Mouse (Mus musculus): ENCODE measurements around the gene Acat1. TPM values are rescaled to one million over a fixed set of nuclear protein-coding genes. Genes with fewer than 3 reads are reported as not detected.

The Acat1 gene
- 6.9 and 7.8 TPM in 2 replicates for polyA plus RNA-seq (2012; rRNA removed)

- DNase-seq (ENCODE audit: low read depth in 1 of 2, low spot score in 2 of 2): peak; percentile 78 to 88
- 1% methylated on average over 52 of the region's 52 CpGs for WGBS
- Histone ChIP-seq H3K36me3 (ENCODE audit: control insufficient read depth, insufficient read depth, low read length) (peaks cover 2% of the 10 kb centered on the region; the same call in 1 of the 2 replicates), H3K27me3 (ENCODE audit: control insufficient read depth, insufficient read depth, low read length) (no peaks in the 10 kb centered on the region), H3K4me3 (ENCODE audit: extremely low read depth, insufficient read depth, insufficient read length) (peak within 1 kb of the TSS; percentile 74), H3K4me1 (ENCODE audit: control insufficient read depth, insufficient read depth, insufficient read length) (no peaks in the 10 kb centered on the region), H3K27ac (ENCODE audit: insufficient read depth, low read length) (peak within 1 kb of the TSS; percentile 66)
- no peak for TF ChIP-seq CTCF (IDR thresholded peaks at IDR 0.05; ENCODE audit: extremely low read depth, insufficient read depth, insufficient read length, insufficient replicate concordance)
- peak; percentile 78 for TF ChIP-seq POLR2A (IDR thresholded peaks at IDR 0.05; ENCODE audit: low read depth, low read length)
These were observed at the start of gene Acat1 for GRCm38 (mm10) chr9:53609968-53610781. Acat1 (minus strand) TSS chr9:53610382.

GRCm38 (mm10) chr9:53634796-53635195 lies 24.6 kb upstream of the Acat1 start:
- H3K4me1 ChIP-seq (ENCODE audit: control insufficient read depth, insufficient read depth, insufficient read length): no peaks in the 10 kb centered on the region
- no peak overlapping the region for H3K4me3 ChIP-seq (ENCODE audit: extremely low read depth, insufficient read depth, insufficient read length)
- WGBS: 88% methylated on average over 6 of the region's 6 CpGs
- no peak overlapping the region for H3K27ac ChIP-seq (ENCODE audit: insufficient read depth, low read length)
- no peaks in the 10 kb centered on the region for H3K27me3 ChIP-seq (ENCODE audit: control insufficient read depth, insufficient read depth, low read length)
- peaks cover 18% of the 10 kb centered on the region for H3K36me3 ChIP-seq (ENCODE audit: control insufficient read depth, insufficient read depth, low read length)
- DNase-seq (ENCODE audit: low read depth in 1 of 2, low spot score in 2 of 2): no peak
- no peak for TF ChIP-seq CTCF (IDR thresholded peaks at IDR 0.05; ENCODE audit: extremely low read depth, insufficient read depth, insufficient read length, insufficient replicate concordance)
- TF ChIP-seq POLR2A (IDR thresholded peaks at IDR 0.05; ENCODE audit: low read depth, low read length): no peak

GRCm38 (mm10) chr9:53615246-53615645 lies 5.1 kb upstream of the Acat1 start:
- 92% methylated on average over 8 of the region's 8 CpGs for WGBS

GRCm38 (mm10) chr9:53614286-53614685 lies 4.1 kb upstream of the Acat1 start:
- 92% methylated on average over 4 of the region's 4 CpGs for WGBS
- Histone ChIP-seq H3K36me3 (ENCODE audit: control insufficient read depth, insufficient read depth, low read length) (peaks cover 10% of the 10 kb centered on the region), H3K4me3 (ENCODE audit: extremely low read depth, insufficient read depth, insufficient read length) (no peak overlapping the region), H3K4me1 (ENCODE audit: control insufficient read depth, insufficient read depth, insufficient read length) (no peaks in the 10 kb centered on the region; the same call in 1 of the 2 replicates), H3K27me3 (ENCODE audit: control insufficient read depth, insufficient read depth, low read length) (no peaks in the 10 kb centered on the region), H3K27ac (ENCODE audit: insufficient read depth, low read length) (no peak overlapping the region)
- TF ChIP-seq POLR2A (IDR thresholded peaks at IDR 0.05; ENCODE audit: low read depth, low read length): no peak
- TF ChIP-seq CTCF (IDR thresholded peaks at IDR 0.05; ENCODE audit: extremely low read depth, insufficient read depth, insufficient read length, insufficient replicate concordance): no peak
- no peak for DNase-seq (ENCODE audit: low read depth in 1 of 2, low spot score in 2 of 2)

More at GRCm38 (mm10) chr9:53615246-53615645, 5.1 kb upstream of the Acat1 start:
- DNase-seq (ENCODE audit: low read depth in 1 of 2, low spot score in 2 of 2): no peak
- TF ChIP-seq POLR2A (IDR thresholded peaks at IDR 0.05; ENCODE audit: low read depth, low read length): no peak
- no peak for TF ChIP-seq CTCF (IDR thresholded peaks at IDR 0.05; ENCODE audit: extremely low read depth, insufficient read depth, insufficient read length, insufficient replicate concordance)
- Histone ChIP-seq H3K27ac (ENCODE audit: insufficient read depth, low read length) (no peak overlapping the region), H3K4me3 (ENCODE audit: extremely low read depth, insufficient read depth, insufficient read length) (no peak overlapping the region), H3K36me3 (ENCODE audit: control insufficient read depth, insufficient read depth, low read length) (peaks cover 15% of the 10 kb centered on the region), H3K4me1 (ENCODE audit: control insufficient read depth, insufficient read depth, insufficient read length) (no peaks in the 10 kb centered on the region; the same call in 1 of the 2 replicates), H3K27me3 (ENCODE audit: control insufficient read depth, insufficient read depth, low read length) (no peaks in the 10 kb centered on the region)

- no peak for TF ChIP-seq CTCF (IDR thresholded peaks at IDR 0.05; ENCODE audit: extremely low read depth, insufficient read depth, insufficient read length, insufficient replicate concordance)
- no peak for TF ChIP-seq POLR2A (IDR thresholded peaks at IDR 0.05; ENCODE audit: low read depth, low read length)
- no peaks in the 10 kb centered on the region for H3K27me3 ChIP-seq (ENCODE audit: control insufficient read depth, insufficient read depth, low read length)
- DNase-seq (ENCODE audit: low read depth in 1 of 2, low spot score in 2 of 2): no peak
- 57% methylated on average over 12 of the region's 12 CpGs for WGBS
- peak overlapping the region; percentile 74 for H3K4me3 ChIP-seq (ENCODE audit: extremely low read depth, insufficient read depth, insufficient read length)
- no peak overlapping the region for H3K27ac ChIP-seq (ENCODE audit: insufficient read depth, low read length)
- H3K36me3 ChIP-seq (ENCODE audit: control insufficient read depth, insufficient read depth, low read length): no peaks in the 10 kb centered on the region
- H3K4me1 ChIP-seq (ENCODE audit: control insufficient read depth, insufficient read depth, insufficient read length): no peaks in the 10 kb centered on the region
These were observed 745 bp downstream of the Acat1 start for GRCm38 (mm10) chr9:53609306-53609967.

- no peaks in the 10 kb centered on the region for H3K27me3 ChIP-seq (ENCODE audit: control insufficient read depth, insufficient read depth, low read length)
- peaks cover 10% of the 10 kb centered on the region; the same call in 1 of the 2 replicates for H3K4me1 ChIP-seq (ENCODE audit: control insufficient read depth, insufficient read depth, insufficient read length)
- H3K27ac ChIP-seq (ENCODE audit: insufficient read depth, low read length): no peak overlapping the region
- WGBS: 89% methylated on average over 4 of the region's 4 CpGs
- H3K4me3 ChIP-seq (ENCODE audit: extremely low read depth, insufficient read depth, insufficient read length): no peak overlapping the region
- DNase-seq (ENCODE audit: low read depth in 1 of 2, low spot score in 2 of 2): no peak
- TF ChIP-seq CTCF (IDR thresholded peaks at IDR 0.05; ENCODE audit: extremely low read depth, insufficient read depth, insufficient read length, insufficient replicate concordance) (no peak), POLR2A (IDR thresholded peaks at IDR 0.05; ENCODE audit: low read depth, low read length) (no peak)
- no peaks in the 10 kb centered on the region for H3K36me3 ChIP-seq (ENCODE audit: control insufficient read depth, insufficient read depth, low read length)
These were observed 2.4 kb downstream of the Acat1 start for GRCm38 (mm10) chr9:53607816-53608215.

All from spleen, adult 2 months (tissue).